Mouse (Mus musculus) small intestine, adult 2 months (tissue): ENCODE measurements around the gene Tob2. TPM values are rescaled to one million over a fixed set of nuclear protein-coding genes. Genes with fewer than 3 reads are reported as not detected.
A peak's percentile ranks its signal among the peaks of the same experiment; 100 is the strongest.

Experiments
- H3K27ac ChIP-seq: fragments of 200-500 bp; 2 replicates; pipeline ENCODE4 v1.5.1; 2012; ENCODE audit warnings: low read depth, low read length, control low read depth, inconsistent platforms; ENCODE audit not compliant: insufficient read depth
- H3K27me3 ChIP-seq: fragments of 200-500 bp; 2 replicates; pipeline ENCODE4 v1.6.1; 2012; ENCODE audit warnings: mild to moderate bottlenecking, moderate library complexity, low read length, inconsistent platforms; ENCODE audit not compliant: control insufficient read depth, insufficient read depth
- H3K36me3 ChIP-seq: fragments of 200-500 bp; 2 replicates; pipeline ENCODE4 v1.6.1; 2012; ENCODE audit warnings: mild to moderate bottlenecking, low read length, control low read depth, inconsistent platforms; ENCODE audit not compliant: control insufficient read depth, insufficient read depth
- H3K4me1 ChIP-seq: fragments of 200-500 bp; 2 replicates; pipeline ENCODE4 v1.6.1; 2012; ENCODE audit warnings: low read length, inconsistent platforms, mixed read lengths; ENCODE audit not compliant: control insufficient read depth, insufficient read depth, insufficient read length
- H3K4me3 ChIP-seq: fragments of 200-500 bp; 2 replicates; pipeline ENCODE4 v1.5.1; 2012; ENCODE audit warnings: low read depth, mild to moderate bottlenecking, control low read depth, inconsistent platforms, low read length, moderate library complexity
- CTCF ChIP-seq: fragments of 200-500 bp; IDR thresholded peaks from 2 replicates; pipeline ENCODE4 v1.5.1; 2012; ENCODE audit warnings: low read depth, mild to moderate bottlenecking, control low read depth, inconsistent platforms, low read length, moderate library complexity, mixed read lengths; ENCODE audit not compliant: insufficient replicate concordance, insufficient read length; ENCODE audit errors: extremely low read depth
- POLR2A ChIP-seq: fragments of 200-500 bp; IDR thresholded peaks from 2 replicates; pipeline ENCODE4 v1.6.1; 2012; ENCODE audit warnings: low read depth, mild to moderate bottlenecking, control low read depth, inconsistent platforms, low read length, moderate library complexity
- WGBS: fragments of 180-500 bp; shearing (Covaris S2); methylation state at CpG from one replicate; pipeline ENCODE4 v1.1.7; 2018; 5-methylcytosine and 5-hydroxymethylcytosine counted together
- polyA plus RNA-seq: library from polyadenylated mRNA; depleted of rRNA; stranded (reverse); fragments of >200 nt; gene quantifications from 2 replicates; pipeline ENCODE4 v1.2.3, GENCODE M21; 2012

Tob2 gene
- polyA plus RNA-seq, 1 experiment, result 33.2 TPM

GRCm38 (mm10) chr15:81858138-81858516 is 469 bp downstream of the Tob2 start:
- Histone ChIP-seq H3K27me3 (no peaks in the 10 kb centered on the region), H3K4me3 (peak overlapping the region; percentile 88), H3K36me3 (peaks cover 8% of the 10 kb centered on the region), H3K27ac (peak overlapping the region; percentile 99), H3K4me1 (peaks cover 8% of the 10 kb centered on the region; the same call in 1 of the 2 replicates)
- peak; percentile 100 for TF ChIP-seq POLR2A
- no peak for TF ChIP-seq CTCF
- under 1% methylated on average over 23 of the region's 23 CpGs for WGBS

GRCm38 (mm10) chr15:81857724-81858116 is 876 bp downstream of the Tob2 start:
- under 1% methylated on average over 33 of the region's 33 CpGs for WGBS
- peak overlapping the region; percentile 97 for H3K27ac ChIP-seq
- TF ChIP-seq POLR2A (no peak), CTCF (no peak)
- H3K4me3 ChIP-seq, result peak overlapping the region; percentile 88
- peaks cover 8% of the 10 kb centered on the region; the same call in 1 of the 2 replicates for H3K4me1 ChIP-seq
- H3K36me3 ChIP-seq, result peaks cover 12% of the 10 kb centered on the region
- H3K27me3 ChIP-seq, result no peaks in the 10 kb centered on the region

DNA sequence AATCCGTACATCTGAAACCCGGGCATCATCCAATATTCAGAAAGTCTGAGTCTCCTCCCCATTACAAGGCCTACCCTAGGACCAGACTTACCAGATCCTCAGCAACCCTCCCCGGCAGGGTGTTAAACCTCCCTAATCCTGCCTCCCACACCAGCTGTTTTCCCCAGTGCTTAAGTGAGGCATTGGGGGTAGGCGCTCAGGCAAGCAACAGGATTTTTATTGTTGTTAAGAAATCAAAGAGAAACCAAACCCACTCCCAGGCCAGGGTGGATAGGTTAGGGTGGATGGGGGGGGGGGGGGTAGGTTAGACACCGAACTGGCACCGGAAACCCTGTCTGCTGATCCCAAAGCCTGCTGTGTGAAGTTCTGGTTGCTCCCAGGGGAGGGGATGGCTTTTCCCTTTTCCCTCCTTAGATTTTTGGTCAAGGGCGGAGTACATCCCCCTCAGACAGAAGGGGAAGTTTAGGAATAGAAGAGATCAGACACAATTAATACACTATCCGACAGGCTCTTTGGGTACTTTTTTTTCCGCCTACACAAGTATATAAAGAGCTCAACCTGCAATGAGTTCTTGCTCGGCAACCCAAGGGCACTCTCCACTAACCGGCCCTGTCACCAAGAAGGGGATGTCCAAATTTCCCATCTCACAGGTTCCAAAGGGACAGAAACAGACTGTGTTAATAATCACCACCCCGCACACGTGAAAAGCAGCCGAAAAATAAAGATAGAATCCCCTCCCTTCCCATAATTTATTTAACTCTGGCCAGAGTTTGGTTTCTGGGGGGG is 1.5 kb downstream of the Tob2 start:
- Histone ChIP-seq H3K4me3 (peak overlapping the region; percentile 88), H3K27me3 (no peaks in the 10 kb centered on the region), H3K27ac (peak overlapping the region; percentile 97), H3K36me3 (peaks cover 18% of the 10 kb centered on the region), H3K4me1 (peaks cover 11% of the 10 kb centered on the region)
- TF ChIP-seq CTCF (no peak), POLR2A (no peak)
- WGBS, result under 1% methylated on average over 14 of the region's 14 CpGs

GRCm38 (mm10) chr15:81856030-81856790 is 2.4 kb downstream of the Tob2 start:
- peaks cover 26% of the 10 kb centered on the region for H3K36me3 ChIP-seq
- no peak for TF ChIP-seq POLR2A
- no peak for TF ChIP-seq CTCF
- H3K27ac ChIP-seq, result peak overlapping the region; percentile 97
- peaks cover 11% of the 10 kb centered on the region for H3K4me1 ChIP-seq
- under 1% methylated on average over 28 of the region's 28 CpGs for WGBS
- H3K27me3 ChIP-seq, result no peaks in the 10 kb centered on the region
- H3K4me3 ChIP-seq, result peak overlapping the region; percentile 88

- 65% methylated on average over 7 of the region's 7 CpGs for WGBS
- TF ChIP-seq POLR2A (no peak), CTCF (no peak)
- Histone ChIP-seq H3K4me3 (no peak overlapping the region), H3K36me3 (peaks cover 53% of the 10 kb centered on the region), H3K27ac (no peak overlapping the region), H3K4me1 (peaks cover 9% of the 10 kb centered on the region), H3K27me3 (no peaks in the 10 kb centered on the region)
Measured at GRCm38 (mm10) chr15:81853081-81853480, 5.5 kb downstream of the Tob2 start.

DNA sequence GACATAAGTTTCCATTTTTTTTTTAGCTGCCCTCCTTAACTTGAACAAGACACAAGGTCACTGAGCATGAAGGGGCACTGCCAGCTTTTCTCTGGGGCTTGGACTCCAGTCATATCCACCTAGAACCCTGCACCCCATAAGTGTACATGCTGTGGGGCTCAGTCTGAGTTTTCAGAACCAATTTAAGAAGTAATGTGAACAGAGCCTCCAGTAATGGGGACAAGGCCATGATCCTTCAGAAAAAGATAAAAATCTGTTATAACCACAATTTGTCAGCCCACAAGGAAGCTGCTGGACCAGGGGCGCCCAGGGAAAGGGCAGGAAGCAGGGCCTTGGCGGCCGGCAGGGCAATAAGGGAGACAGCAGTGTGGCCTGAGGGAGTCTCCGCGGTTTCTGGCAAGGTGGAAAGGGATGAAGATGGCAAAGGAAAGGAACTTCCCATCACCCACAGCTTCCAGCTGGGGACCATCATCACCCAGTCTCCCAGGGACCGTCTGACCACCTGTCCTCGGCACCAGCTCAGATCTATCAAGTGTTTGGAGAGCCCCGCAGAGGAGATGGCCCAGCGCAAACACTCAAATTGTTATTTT is 6.1 kb downstream of the Tob2 start:
- Histone ChIP-seq H3K4me3 (no peak overlapping the region), H3K27ac (no peak overlapping the region), H3K36me3 (peaks cover 58% of the 10 kb centered on the region), H3K27me3 (no peaks in the 10 kb centered on the region), H3K4me1 (peaks cover 11% of the 10 kb centered on the region)
- TF ChIP-seq POLR2A, result no peak
- no peak for TF ChIP-seq CTCF
- WGBS, result 85% methylated on average over 9 of the region's 9 CpGs

DNA sequence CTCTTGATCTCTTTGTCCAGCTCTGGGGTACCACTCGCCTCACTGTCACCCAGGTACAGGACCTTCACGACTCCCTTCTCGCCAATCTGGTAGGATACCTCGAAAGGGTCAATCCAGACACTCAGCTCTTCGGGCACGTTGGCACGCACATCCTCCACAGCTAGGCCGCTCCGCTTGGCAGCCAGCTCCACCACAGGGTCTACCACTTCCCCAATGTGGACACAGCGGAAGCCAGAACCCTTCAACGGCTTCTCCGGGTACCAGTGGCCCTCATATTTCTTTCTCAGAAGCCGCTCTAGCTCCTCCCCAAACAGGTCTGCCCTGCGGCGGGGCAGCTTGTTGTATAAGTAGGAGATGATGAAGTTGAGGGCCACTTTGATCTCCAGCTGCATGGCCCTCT is 7.2 kb downstream of the Tob2 start:
- 88% methylated on average over 15 of the region's 15 CpGs for WGBS

More for the DNA sequence above, 7.2 kb downstream of the Tob2 start:
- TF ChIP-seq POLR2A (no peak), CTCF (no peak)
- Histone ChIP-seq H3K36me3 (peaks cover 59% of the 10 kb centered on the region), H3K4me1 (peaks cover 16% of the 10 kb centered on the region), H3K4me3 (no peak overlapping the region), H3K27ac (no peak overlapping the region), H3K27me3 (no peaks in the 10 kb centered on the region)
